Mouse (Mus musculus) neural tube, embryonic 15.5 days (tissue): Measurements from ENCODE around the gene Eif2d. TPM values are rescaled to one million over a fixed set of nuclear protein-coding genes. Genes with fewer than 3 reads are reported as not detected.

Source experiments
- ATAC-seq: fragments of 200-750 bp; cut with Nextera tagmentation; 2 replicates; pipeline ENCODE4 v1.8.0; 2017; ENCODE audit warnings: mild to moderate bottlenecking, moderate TSS enrichment, moderate library complexity; ENCODE audit not compliant: low FRiP score
- H3K27ac ChIP-seq: fragments of 300-500 bp; sonication (generic); replicated peaks from 2 replicates; pipeline ENCODE4 v1.5.1; 2015; ENCODE audit warnings: mild to moderate bottlenecking, inconsistent platforms
- H3K27me3 ChIP-seq: fragments of 300-500 bp; sonication (generic); replicated peaks from 2 replicates; pipeline ENCODE4 v1.6.1; 2015; ENCODE audit warnings: inconsistent platforms
- H3K36me3 ChIP-seq: fragments of 300-500 bp; sonication (generic); 2 replicates; pipeline ENCODE4 v1.6.1; 2015; ENCODE audit warnings: inconsistent platforms
- H3K4me1 ChIP-seq: fragments of 300-500 bp; sonication (generic); 2 replicates; pipeline ENCODE4 v1.6.1; 2015; ENCODE audit warnings: inconsistent platforms
- H3K4me2 ChIP-seq: fragments of 300-500 bp; sonication (generic); 2 replicates; pipeline ENCODE4 v1.6.1; 2015; ENCODE audit warnings: inconsistent platforms, mild to moderate bottlenecking, moderate library complexity
- H3K4me3 ChIP-seq: fragments of 300-500 bp; sonication (generic); replicated peaks from 2 replicates; pipeline ENCODE4 v1.5.1; 2015; ENCODE audit warnings: mild to moderate bottlenecking, inconsistent platforms
- H3K9ac ChIP-seq: fragments of 300-500 bp; sonication (generic); replicated peaks from 2 replicates; pipeline ENCODE4 v1.6.1; 2015; ENCODE audit warnings: mild to moderate bottlenecking, inconsistent platforms
- H3K9me3 ChIP-seq: fragments of 300-500 bp; sonication (generic); replicated peaks from 2 replicates; pipeline ENCODE4 v1.6.1; 2016; ENCODE audit warnings: inconsistent platforms
- WGBS: fragments of 180-500 bp; shearing (Covaris S2); methylation state at CpG from one replicate; pipeline ENCODE4 v1.1.7; 2015; ENCODE audit warnings: mixed read lengths; 5-methylcytosine and 5-hydroxymethylcytosine counted together
- polyA plus RNA-seq: library from polyadenylated mRNA; unstranded; fragments of >200 nt; fragmentation: Nextera tagmentation; extraction: Ambion mirVana; gene quantifications from 2 replicates; pipeline ENCODE4 v1.2.1, GENCODE M21; 2015

The Eif2d gene
- polyA plus RNA-seq, 1 experiment from 2014 or later = 51.5 TPM

DNA sequence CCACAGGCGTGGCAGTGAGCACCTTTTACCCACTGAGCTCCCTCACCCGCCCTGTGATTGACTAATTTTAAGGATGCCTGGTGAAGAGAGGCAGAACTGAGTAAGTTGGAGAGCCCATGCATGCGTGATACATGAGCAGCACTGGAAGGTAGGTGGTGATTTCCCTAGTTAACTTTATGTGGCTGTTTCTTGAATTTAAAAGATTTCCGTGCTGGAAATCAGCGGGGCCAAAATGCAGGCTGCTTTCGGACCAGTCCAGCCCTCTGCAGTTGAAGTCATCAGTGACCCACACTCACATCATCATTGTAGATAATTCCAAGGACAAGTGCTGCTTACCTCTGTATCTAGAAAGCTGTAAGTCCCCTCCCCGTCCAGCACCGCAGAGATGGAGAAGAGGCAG, 22.8 kb downstream of the Eif2d start:
- H3K9me3 ChIP-seq = no peaks in the 10 kb centered on the region
- no peak overlapping the region for H3K9ac ChIP-seq
- no peak overlapping the region for H3K4me3 ChIP-seq
- WGBS = 96% methylated on average over 8 of the region's 8 CpGs
- H3K4me1 ChIP-seq = no peaks in the 10 kb centered on the region
- ATAC-seq = no peak
- peaks cover 94% of the 10 kb centered on the region for H3K36me3 ChIP-seq
- H3K4me2 ChIP-seq = no peak overlapping the region
- no peaks in the 10 kb centered on the region for H3K27me3 ChIP-seq
- H3K27ac ChIP-seq = no peak overlapping the region

GRCm38 (mm10) chr1:131177249-131177648, 24.3 kb downstream of the Eif2d start:
- H3K4me3 ChIP-seq = no peak overlapping the region
- H3K27me3 ChIP-seq = no peaks in the 10 kb centered on the region
- peaks cover 81% of the 10 kb centered on the region for H3K36me3 ChIP-seq
- no peaks in the 10 kb centered on the region for H3K9me3 ChIP-seq
- H3K9ac ChIP-seq = no peak overlapping the region
- ATAC-seq = no peak
- no peak overlapping the region; the same call in 1 of the 2 replicates for H3K27ac ChIP-seq
- WGBS = 39% methylated on average over 4 of the region's 4 CpGs
- no peaks in the 10 kb centered on the region for H3K4me1 ChIP-seq
- H3K4me2 ChIP-seq = no peak overlapping the region

- H3K4me1 ChIP-seq = no peaks in the 10 kb centered on the region
- peaks cover 75% of the 10 kb centered on the region for H3K36me3 ChIP-seq
- H3K9me3 ChIP-seq = no peaks in the 10 kb centered on the region
- no peak overlapping the region for H3K27ac ChIP-seq
- WGBS = 80% methylated on average over 5 of the region's 5 CpGs
- no peak overlapping the region for H3K4me2 ChIP-seq
- H3K27me3 ChIP-seq = no peaks in the 10 kb centered on the region
- no peak overlapping the region for H3K4me3 ChIP-seq
- no peak overlapping the region for H3K9ac ChIP-seq
- ATAC-seq = no peak
These were observed 25.1 kb downstream of the Eif2d start for GRCm38 (mm10) chr1:131178083-131178482.

- Histone ChIP-seq H3K27ac (no peak overlapping the region), H3K36me3 (peaks cover 52% of the 10 kb centered on the region), H3K27me3 (no peaks in the 10 kb centered on the region), H3K9me3 (no peaks in the 10 kb centered on the region), H3K9ac (no peak overlapping the region), H3K4me3 (no peak overlapping the region), H3K4me2 (no peak overlapping the region), H3K4me1 (no peaks in the 10 kb centered on the region)
- 97% methylated on average over 7 of the region's 7 CpGs for WGBS
- no peak for ATAC-seq
These were observed 27.4 kb downstream of the Eif2d start for GRCm38 (mm10) chr1:131180386-131180785.

DNA sequence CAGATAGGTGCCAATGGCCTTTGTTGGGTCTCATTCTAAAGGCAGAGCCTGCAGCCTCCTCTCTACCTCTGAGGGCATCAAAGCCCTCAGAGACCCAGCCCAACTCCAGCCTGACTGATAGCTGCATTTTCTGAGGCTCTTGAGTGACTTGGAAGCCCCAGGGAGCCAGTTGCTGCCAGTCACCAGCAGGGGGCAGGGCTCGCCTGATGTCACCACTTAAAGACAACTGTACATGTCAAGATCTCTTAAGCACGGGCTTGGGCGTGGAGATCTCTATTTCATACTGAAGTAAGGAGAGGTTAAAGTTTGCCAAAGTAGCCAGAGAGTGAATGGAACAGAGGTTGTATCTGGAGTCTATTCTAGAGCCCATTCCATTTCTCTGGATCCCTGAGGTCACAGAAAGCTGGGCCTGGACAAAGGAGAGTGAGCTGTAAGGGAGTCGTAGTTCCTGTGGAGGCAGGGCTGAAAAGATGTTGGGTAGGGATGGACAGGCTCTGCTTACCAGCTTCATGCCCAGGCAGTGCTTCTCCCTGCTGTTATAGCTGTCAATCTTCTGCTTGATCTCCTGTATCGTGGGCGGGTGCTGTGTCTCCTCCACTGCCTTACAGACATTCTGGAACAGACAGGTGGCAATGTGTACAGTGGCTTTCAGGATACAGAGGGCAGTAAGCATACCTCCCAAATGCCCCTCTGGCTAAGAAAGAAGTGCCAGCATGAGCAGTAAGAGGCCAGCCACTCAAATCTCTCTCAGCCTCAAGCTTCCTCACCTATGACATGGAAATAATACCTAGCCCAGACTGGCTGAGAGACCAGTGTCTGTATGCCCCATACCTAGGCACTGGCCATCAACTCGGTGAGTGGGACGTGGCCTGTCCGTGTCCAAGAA, 28.9 kb downstream of the Eif2d start:
- Histone ChIP-seq H3K27me3 (no peaks in the 10 kb centered on the region), H3K9me3 (no peaks in the 10 kb centered on the region), H3K27ac (no peak overlapping the region), H3K4me3 (no peak overlapping the region), H3K36me3 (peaks cover 37% of the 10 kb centered on the region), H3K4me2 (no peak overlapping the region), H3K4me1 (no peaks in the 10 kb centered on the region), H3K9ac (no peak overlapping the region)
- 72% methylated on average over 9 of the region's 9 CpGs for WGBS
- peak; percentile 42 for ATAC-seq

DNA sequence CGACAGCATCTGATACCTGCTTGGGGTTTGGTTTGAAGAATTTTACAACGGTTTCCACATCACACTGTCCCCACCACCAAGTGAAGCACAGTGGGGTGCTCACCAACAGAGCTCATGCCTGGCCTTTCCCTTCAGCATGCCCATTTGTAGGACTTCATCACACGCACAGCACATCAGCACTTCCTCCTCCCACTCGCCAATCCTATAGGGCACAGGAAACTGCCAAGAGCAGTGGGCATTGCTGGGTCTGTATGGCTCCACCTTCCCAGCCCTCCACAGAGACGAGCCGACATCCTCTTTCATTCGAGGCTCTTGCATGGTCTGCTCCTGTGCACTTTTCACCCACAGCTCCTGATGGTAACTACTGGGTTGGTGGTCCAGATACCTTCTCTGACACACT, 30.2 kb downstream of the Eif2d start:
- Histone ChIP-seq H3K4me1 (no peaks in the 10 kb centered on the region), H3K9ac (no peak overlapping the region), H3K27me3 (no peaks in the 10 kb centered on the region), H3K27ac (no peak overlapping the region), H3K9me3 (no peaks in the 10 kb centered on the region), H3K4me2 (no peak overlapping the region), H3K36me3 (peaks cover 23% of the 10 kb centered on the region), H3K4me3 (no peak overlapping the region)
- no peak for ATAC-seq
- 89% methylated on average over 7 of the region's 7 CpGs for WGBS

DNA sequence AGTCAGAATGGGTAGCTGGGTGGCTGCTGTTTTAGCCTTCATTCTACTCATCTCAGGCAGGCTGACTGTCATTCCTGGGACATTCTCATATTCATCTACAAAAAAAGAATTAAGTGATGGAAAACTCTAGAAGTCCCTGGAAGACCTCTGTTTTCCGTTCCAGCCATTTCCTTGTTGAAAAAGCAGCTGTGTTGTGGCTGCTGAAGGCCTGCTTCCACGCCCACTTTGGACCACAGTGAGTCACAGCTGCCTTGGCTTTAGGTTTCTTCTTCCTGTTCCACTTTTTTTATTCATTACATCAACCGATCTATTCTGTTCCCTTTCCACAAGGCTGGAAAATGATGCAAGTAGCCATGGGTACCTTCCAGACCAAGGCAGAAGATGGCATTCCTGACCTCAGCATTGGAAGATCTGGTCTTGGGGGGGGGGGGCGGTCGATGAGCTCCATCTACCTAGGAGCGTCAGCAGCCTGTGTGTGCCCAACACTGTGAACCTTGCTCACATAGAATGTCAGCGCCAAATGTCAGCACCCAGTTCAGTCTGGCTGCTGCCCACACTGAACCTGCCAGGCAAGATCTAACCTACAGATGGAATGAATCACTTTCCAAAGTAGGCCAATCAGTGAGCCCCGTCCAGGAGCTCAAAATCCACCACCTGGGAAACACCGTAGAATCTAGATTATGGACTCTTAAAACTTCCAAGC, 31.4 kb downstream of the Eif2d start:
- Histone ChIP-seq H3K36me3 (peaks cover 16% of the 10 kb centered on the region), H3K9me3 (no peaks in the 10 kb centered on the region), H3K4me1 (no peaks in the 10 kb centered on the region), H3K27ac (no peak overlapping the region), H3K9ac (no peak overlapping the region), H3K4me3 (no peak overlapping the region), H3K27me3 (no peaks in the 10 kb centered on the region), H3K4me2 (no peak overlapping the region)
- WGBS = 92% methylated on average over 9 of the region's 9 CpGs
- ATAC-seq = no peak

DNA sequence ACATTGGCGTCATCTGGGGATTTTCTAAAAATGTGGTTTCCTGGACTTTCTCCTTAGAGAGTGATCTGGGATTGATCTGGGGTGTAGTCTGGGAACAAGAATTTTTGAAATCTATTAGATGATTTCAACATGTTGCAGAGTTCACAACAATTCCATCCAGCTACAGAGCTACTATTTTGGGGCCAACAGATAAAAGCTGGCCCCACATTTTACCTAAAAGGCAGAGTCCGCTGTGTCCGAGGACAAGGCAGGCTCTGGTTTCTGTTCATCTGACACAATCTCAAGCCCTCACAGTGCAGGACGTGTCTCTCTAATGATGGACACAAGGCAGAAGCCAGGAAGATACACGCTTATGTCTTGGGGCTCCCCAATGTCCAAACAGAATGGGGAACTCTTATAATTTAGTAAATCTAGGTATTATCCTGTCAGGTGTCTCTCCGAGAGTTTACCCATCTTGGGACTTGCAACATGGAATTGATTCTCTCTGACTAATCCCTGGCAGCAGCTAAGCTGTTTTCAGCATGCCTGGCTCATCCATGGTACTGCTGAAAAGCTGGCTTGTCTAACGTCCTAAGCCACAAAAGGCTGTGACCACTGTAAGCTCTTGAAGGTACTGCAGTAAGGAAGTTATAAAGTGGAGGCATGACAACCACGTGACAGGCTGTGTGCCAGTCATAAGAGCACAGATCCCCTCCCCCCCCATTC, 32.1 kb downstream of the Eif2d start:
- H3K27me3 ChIP-seq = no peaks in the 10 kb centered on the region
- H3K9me3 ChIP-seq = no peaks in the 10 kb centered on the region
- H3K36me3 ChIP-seq = peaks cover 9% of the 10 kb centered on the region
- no peak overlapping the region for H3K4me3 ChIP-seq
- 86% methylated on average over 8 of the region's 8 CpGs for WGBS
- H3K27ac ChIP-seq = no peak overlapping the region
- H3K4me1 ChIP-seq = no peaks in the 10 kb centered on the region
- no peak overlapping the region for H3K4me2 ChIP-seq
- H3K9ac ChIP-seq = no peak overlapping the region
- ATAC-seq = no peak

GRCm38 (mm10) chr1:131185821-131186506, 33.0 kb downstream of the Eif2d start:
- no peak for ATAC-seq
- Histone ChIP-seq H3K9ac (no peak overlapping the region), H3K9me3 (no peaks in the 10 kb centered on the region), H3K27me3 (no peaks in the 10 kb centered on the region), H3K4me3 (no peak overlapping the region), H3K36me3 (0 out of 2 replicates have a peak, but pooled peaks cover under 1% of the 10 kb centered on the region), H3K27ac (no peak overlapping the region), H3K4me2 (no peak overlapping the region), H3K4me1 (no peaks in the 10 kb centered on the region)
- 92% methylated on average over 13 of the region's 13 CpGs for WGBS

DNA sequence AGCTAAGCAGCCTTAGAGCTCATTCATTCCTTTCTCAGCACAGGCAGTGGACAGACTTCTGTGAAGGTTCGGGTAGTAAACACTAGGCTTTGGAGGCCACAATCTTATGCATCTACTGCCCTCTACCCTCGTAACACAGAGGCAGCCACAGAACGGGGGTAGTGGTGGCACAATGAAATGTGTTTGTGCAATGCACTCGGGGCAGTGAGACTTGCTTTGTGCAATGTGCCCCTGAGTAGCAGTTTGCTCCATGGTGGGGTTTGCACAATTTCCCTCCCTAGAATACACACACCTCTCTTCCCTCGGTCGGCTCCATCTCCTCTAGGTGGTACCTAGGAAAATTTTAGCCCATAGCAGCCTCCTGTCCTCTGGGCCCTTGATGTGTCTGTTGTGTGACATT, 34.0 kb downstream of the Eif2d start:
- WGBS = 76% methylated on average over 6 of the region's 6 CpGs
- no peaks in the 10 kb centered on the region for H3K27me3 ChIP-seq
- H3K4me2 ChIP-seq = no peak overlapping the region
- no peak overlapping the region for H3K27ac ChIP-seq
- H3K9me3 ChIP-seq = no peaks in the 10 kb centered on the region
- H3K4me1 ChIP-seq = no peaks in the 10 kb centered on the region
- H3K4me3 ChIP-seq = no peak overlapping the region
- no peaks in the 10 kb centered on the region for H3K36me3 ChIP-seq
- no peak for ATAC-seq
- H3K9ac ChIP-seq = no peak overlapping the region

DNA sequence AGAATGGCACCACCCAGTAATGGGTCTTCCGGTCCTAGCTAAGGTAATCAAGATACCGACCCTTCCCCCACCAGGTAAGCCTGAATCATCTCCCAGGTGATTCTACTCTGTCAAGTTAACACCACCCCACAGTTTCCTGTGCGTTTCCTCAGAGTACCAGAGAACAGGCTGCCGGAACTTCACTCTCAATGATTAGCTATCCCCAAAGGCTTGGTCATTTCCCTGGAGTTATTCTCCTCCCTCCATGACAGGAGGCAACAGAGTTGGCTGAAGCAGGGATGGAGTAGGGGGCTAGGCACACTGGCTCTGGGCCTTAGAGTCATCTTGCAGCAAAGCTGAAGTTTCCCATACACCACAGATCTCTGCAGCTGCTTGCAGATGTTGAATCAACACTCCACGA, 34.9 kb downstream of the Eif2d start:
- H3K9me3 ChIP-seq = no peaks in the 10 kb centered on the region
- H3K27me3 ChIP-seq = no peaks in the 10 kb centered on the region
- no peak overlapping the region for H3K27ac ChIP-seq
- no peaks in the 10 kb centered on the region for H3K4me1 ChIP-seq
- no peak overlapping the region for H3K9ac ChIP-seq
- no peak overlapping the region for H3K4me3 ChIP-seq
- 97% methylated on average over 5 of the region's 5 CpGs for WGBS
- H3K36me3 ChIP-seq = no peaks in the 10 kb centered on the region
- ATAC-seq = no peak
- no peak overlapping the region for H3K4me2 ChIP-seq
